Mouse (Mus musculus) liver, adult 2 months (tissue): ENCODE data around the gene Trim17. TPM values are rescaled to one million over a fixed set of nuclear protein-coding genes. Genes with fewer than 3 reads are reported as not detected.

Experiments used
- DNase-seq: peaks from one replicate; pipeline ENCODE4 v3.0.0-alpha.2; 2011; ENCODE audit warnings: low read depth, low spot score; ENCODE audit errors: extremely low read depth
- H3K27ac ChIP-seq: fragments of 200-500 bp; replicated peaks from 2 replicates; pipeline ENCODE4 v1.5.1; 2012; ENCODE audit warnings: low read depth, mild to moderate bottlenecking, control low read depth, inconsistent platforms, low read length; ENCODE audit not compliant: insufficient read depth
- H3K27me3 ChIP-seq: fragments of 200-500 bp; 2 replicates; pipeline ENCODE4 v1.6.1; 2012; ENCODE audit warnings: mild to moderate bottlenecking, moderate library complexity, low read length, inconsistent platforms; ENCODE audit not compliant: control insufficient read depth, insufficient read depth
- H3K36me3 ChIP-seq: fragments of 200-500 bp; 2 replicates; pipeline ENCODE4 v1.6.1; 2012; ENCODE audit warnings: low read length, inconsistent platforms; ENCODE audit not compliant: control insufficient read depth, insufficient read depth
- H3K4me1 ChIP-seq: fragments of 200-500 bp; 2 replicates; pipeline ENCODE4 v1.6.1; 2011; ENCODE audit warnings: low read length; ENCODE audit not compliant: control insufficient read depth, insufficient read depth
- H3K4me3 ChIP-seq: fragments of 200-500 bp; 2 replicates; pipeline ENCODE4 v1.5.1; 2011; ENCODE audit warnings: low read depth, mild to moderate bottlenecking, control low read depth, low read length, moderate library complexity; ENCODE audit not compliant: insufficient read depth
- H3K79me2 ChIP-seq: fragments of 200-500 bp; 2 replicates; pipeline ENCODE4 v1.6.1; 2012; ENCODE audit warnings: inconsistent platforms, mild to moderate bottlenecking, low read length, moderate library complexity; ENCODE audit not compliant: control insufficient read depth, insufficient read depth
- H3K9ac ChIP-seq: fragments of 200-500 bp; 2 replicates; pipeline ENCODE4 v1.6.1; 2012; ENCODE audit warnings: low read depth, mild to moderate bottlenecking, control low read depth, inconsistent platforms, low read length
- CTCF ChIP-seq: fragments of 200-500 bp; IDR thresholded peaks from 2 replicates; pipeline ENCODE4 v1.5.1; 2011; ENCODE audit warnings: low read depth, low read length, control low read depth
- POLR2A ChIP-seq: fragments of 200-500 bp; IDR thresholded peaks from 2 replicates; pipeline ENCODE4 v1.6.1; 2011; ENCODE audit warnings: low read length, control low read depth; ENCODE audit not compliant: insufficient read depth; ENCODE audit errors: extremely low read depth
- WGBS: fragments of 180-500 bp; shearing (Covaris S2); methylation state at CpG from one replicate; pipeline ENCODE4 v1.1.7; 2018; 5-methylcytosine and 5-hydroxymethylcytosine counted together
- polyA plus RNA-seq: library from polyadenylated mRNA; depleted of rRNA; stranded (reverse); fragments of >200 nt; gene quantifications from 2 replicates; pipeline ENCODE4 v1.2.3, GENCODE M21; 2012
- total RNA-seq: library from RNA; depleted of rRNA; stranded (reverse); fragments of >200 nt; gene quantifications from 2 replicates; pipeline ENCODE4 v1.2.3, GENCODE M21; 2014

Gene Trim17
- total and polyA plus RNA-seq, 2 experiments: under 0.01 to 0.04 TPM

DNA sequence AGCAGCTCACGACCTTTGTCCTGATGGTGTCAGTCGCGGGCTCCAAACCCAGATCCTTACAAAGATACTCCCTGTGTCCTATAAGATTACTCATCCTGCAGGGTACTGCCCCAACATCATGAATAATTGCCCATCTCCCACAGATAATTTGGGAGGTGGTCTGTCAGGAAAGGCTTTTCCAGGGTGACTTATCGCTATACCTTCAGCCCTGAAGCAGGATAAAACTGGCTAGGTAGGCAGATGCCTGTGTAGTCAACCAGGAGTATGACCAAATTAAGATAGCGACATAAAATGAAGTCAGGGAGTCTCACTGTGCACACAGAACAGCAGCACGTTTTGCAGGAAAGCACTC is 15.4 kb upstream of the Trim17 start:
- H3K4me1 ChIP-seq: peaks cover 10% of the 10 kb centered on the region
- no peaks in the 10 kb centered on the region; the same call in 1 of the 2 replicates for H3K79me2 ChIP-seq
- TF ChIP-seq CTCF: no peak
- TF ChIP-seq POLR2A: no peak
- 0 out of 2 replicates have a peak overlapping the region, but pooled peaks have one; percentile 1 for H3K27ac ChIP-seq
- peaks cover 14% of the 10 kb centered on the region for H3K36me3 ChIP-seq
- no peak overlapping the region for H3K4me3 ChIP-seq
- WGBS: 22% methylated on average over 6 of the region's 6 CpGs
- H3K9ac ChIP-seq: no peak overlapping the region
- H3K27me3 ChIP-seq: no peaks in the 10 kb centered on the region
- DNase-seq: no peak

DNA sequence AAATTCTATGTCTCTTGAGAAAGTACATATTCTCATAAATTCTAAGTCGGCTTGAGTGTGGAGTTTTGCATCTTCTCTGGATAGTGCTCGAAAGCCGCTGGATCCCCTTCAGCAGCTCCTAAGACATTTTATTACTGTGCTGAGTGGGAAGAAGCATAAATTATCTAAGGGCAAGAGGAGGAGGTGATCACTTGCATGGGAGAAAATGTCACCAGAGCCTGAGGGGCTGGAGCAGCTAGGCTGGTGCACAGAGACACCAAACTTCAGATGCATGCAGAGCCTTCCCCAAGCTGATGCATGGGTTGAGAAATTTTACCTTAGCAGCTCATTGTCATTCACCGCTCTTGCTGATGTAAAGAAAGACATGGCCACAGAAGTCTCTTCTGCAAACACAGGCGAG is 10.3 kb upstream of the Trim17 start:
- Histone ChIP-seq H3K36me3 (no peaks in the 10 kb centered on the region), H3K27ac (no peak overlapping the region), H3K9ac (no peak overlapping the region), H3K4me1 (peaks cover 9% of the 10 kb centered on the region; the same call in 1 of the 2 replicates), H3K27me3 (peaks cover 7% of the 10 kb centered on the region; the same call in 1 of the 2 replicates), H3K4me3 (no peak overlapping the region), H3K79me2 (no peaks in the 10 kb centered on the region)
- 86% methylated on average over 5 of the region's 5 CpGs for WGBS
- TF ChIP-seq CTCF (no peak), POLR2A (no peak)
- no peak for DNase-seq

DNA sequence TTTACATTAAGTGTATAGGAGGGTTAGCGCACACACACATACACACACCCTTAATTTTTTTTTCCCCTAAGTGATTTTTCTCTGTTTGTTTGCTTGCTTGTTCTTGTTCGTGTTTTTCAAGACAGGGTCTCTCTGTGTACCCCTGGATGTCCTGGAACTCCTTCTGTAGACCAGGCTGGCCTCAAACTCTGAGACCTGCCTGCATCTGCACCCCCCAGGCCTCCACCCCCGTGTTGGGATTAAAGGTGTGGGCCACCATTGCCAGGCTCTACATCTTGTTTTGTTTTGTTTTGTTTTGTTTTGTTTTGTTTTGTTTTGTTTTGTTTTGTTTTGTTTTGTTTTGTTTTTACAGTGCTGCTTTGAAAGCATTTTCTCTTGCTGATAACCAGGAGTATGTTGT is 7.2 kb upstream of the Trim17 start:
- H3K4me1 ChIP-seq: peaks cover 9% of the 10 kb centered on the region; the same call in 1 of the 2 replicates
- no peak overlapping the region for H3K9ac ChIP-seq
- no peak overlapping the region for H3K4me3 ChIP-seq
- H3K79me2 ChIP-seq: no peaks in the 10 kb centered on the region
- no peak for DNase-seq
- peaks cover 8% of the 10 kb centered on the region; the same call in 1 of the 2 replicates for H3K27me3 ChIP-seq
- no peak for TF ChIP-seq POLR2A
- no peak for TF ChIP-seq CTCF
- WGBS: 80% methylated on average over 3 of the region's 3 CpGs
- H3K36me3 ChIP-seq: no peaks in the 10 kb centered on the region
- H3K27ac ChIP-seq: no peak overlapping the region

DNA sequence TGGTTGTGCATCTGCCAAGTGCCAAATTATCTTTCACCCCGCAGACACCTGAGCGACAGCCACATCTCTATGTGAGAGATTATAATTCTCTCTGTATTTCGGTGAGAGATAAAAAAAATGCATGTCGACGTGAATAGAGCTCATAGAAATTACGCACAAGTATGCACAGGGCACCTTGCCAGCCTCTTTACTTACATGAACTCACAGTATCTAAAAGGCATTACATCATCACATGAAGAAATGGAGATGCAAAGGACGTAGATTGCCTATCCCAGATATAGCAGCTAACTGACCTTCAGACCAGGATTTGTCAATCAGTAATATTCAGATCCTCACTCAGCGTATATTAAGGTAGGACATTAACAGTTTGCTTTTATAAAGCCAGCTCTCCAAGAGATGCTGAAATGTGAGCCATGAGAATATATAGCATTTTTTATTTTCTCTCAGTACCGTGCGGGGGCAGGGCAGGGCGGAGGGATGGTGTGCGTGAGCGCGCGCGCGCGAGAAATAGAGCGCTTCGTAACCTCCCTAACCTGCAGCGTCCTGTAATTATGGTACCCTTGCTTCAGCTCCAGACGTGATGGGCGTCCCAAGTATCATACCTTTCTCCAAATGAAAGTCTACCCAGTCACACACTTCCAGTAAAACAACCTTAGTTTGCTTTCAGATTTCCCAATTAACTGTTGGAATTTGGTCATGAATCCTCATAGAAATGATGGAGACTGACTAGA is 6.5 kb upstream of the Trim17 start:
- Histone ChIP-seq H3K4me3 (peak overlapping the region; percentile 7; the same call in 1 of the 2 replicates), H3K27me3 (peaks cover 8% of the 10 kb centered on the region; the same call in 1 of the 2 replicates), H3K36me3 (no peaks in the 10 kb centered on the region), H3K4me1 (peaks cover 9% of the 10 kb centered on the region; the same call in 1 of the 2 replicates), H3K9ac (no peak overlapping the region), H3K79me2 (no peaks in the 10 kb centered on the region), H3K27ac (no peak overlapping the region)
- no peak for TF ChIP-seq POLR2A
- DNase-seq: no peak
- 23% methylated on average over 23 of the region's 23 CpGs for WGBS

DNA sequence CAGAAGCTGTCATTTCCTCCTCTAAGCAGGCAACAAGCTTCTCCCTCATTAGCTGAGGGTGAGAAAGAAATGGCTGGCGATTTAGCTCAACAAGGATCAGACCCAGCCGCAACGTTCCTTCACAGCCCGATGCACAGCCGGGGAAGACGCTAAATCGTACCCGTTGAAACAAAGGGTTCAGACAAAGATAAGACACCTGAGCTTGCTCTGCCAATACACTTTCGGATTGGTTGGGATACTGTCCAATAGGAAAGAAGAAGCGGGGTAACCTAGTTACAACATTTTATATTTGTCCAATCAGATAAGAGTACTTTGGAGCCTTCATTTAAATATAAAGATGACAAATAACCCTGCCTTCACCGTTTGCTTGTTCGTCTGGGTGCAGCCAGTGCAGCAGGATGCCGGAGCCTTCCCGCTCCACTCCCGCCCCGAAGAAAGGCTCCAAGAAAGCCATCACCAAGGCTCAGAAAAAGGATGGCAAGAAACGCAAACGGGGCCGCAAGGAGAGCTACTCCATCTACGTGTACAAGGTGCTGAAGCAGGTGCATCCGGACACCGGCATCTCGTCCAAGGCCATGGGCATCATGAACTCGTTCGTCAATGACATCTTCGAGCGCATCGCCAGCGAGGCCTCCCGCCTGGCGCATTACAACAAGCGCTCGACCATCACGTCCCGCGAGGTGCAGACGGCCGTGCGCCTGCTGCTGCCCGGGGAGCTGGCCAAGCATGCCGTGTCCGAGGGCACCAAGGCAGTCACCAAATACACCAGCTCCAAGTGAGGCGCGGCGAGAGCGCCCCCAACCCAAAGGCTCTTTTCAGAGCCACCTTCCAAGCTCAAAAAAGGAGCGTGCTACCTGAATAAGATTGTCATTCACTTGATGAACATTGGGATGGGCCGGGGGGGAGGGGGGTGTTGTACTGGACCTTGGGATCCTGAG is 5.7 kb upstream of the Trim17 start, which contains the start of gene Hist3h2ba:
TSS of gene Hist3h2ba (plus strand) at position 379 of the 938 bp plus-strand sequence.
- Histone ChIP-seq H3K27ac (no peak within 1 kb of the TSS), H3K9ac (no peak within 1 kb of the TSS), H3K4me1 (peaks cover 14% of the 10 kb centered on the region; the same call in 1 of the 2 replicates), H3K27me3 (peaks cover 8% of the 10 kb centered on the region; the same call in 1 of the 2 replicates), H3K36me3 (no peaks in the 10 kb centered on the region), H3K79me2 (no peaks in the 10 kb centered on the region), H3K4me3 (peak within 1 kb of the TSS; percentile 30; the same call in 1 of the 2 replicates)
- 2% methylated on average over 48 of the region's 48 CpGs for WGBS
- DNase-seq: peak; percentile 56
- no peak for TF ChIP-seq CTCF
